ENCODE assay signal across 13 mouse cellular contexts in the genomic region with DNA sequence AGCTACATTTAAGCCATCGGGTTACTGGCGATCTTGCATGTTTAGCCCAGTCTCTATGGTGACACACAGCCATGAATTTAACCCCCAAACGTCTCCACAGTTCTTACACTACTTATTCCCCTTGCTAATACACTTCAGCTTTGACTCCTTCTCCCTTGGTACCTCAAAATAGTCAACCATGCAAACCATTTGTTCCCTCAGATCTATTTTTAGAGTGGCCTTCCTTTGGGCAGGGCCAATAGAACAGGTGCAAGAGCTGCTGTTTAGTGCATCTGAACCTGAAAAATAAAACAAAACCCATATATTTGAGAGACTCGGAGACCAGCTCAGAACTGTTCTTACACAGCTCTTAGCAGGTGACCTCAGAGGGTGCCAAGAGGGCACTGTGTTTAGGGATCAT. TPM values are rescaled to one million over a fixed set of nuclear protein-coding genes. Genes with fewer than 3 reads are reported as not detected.
"Had no signal": no experiment of that assay in that cellular context is flagged by ENCODE, and none has a peak within 500 bp of the region (broad histone marks: within the 10 kb centered on the region; RNA-seq: fewer than 3 reads in every experiment).

No protein-coding gene starts in this region.

- H3K4me1 ChIP-seq: limb, embryonic 15.5 days; liver, embryonic 13.5 days; lung, embryonic 15.5 days; midbrain, embryonic 12.5 days had no signal

- H3K9ac ChIP-seq: limb, embryonic 15.5 days; liver, embryonic 13.5 days; liver, postnatal 0 days; lung, embryonic 15.5 days; midbrain, embryonic 12.5 days had no signal

- H3K27me3 ChIP-seq: limb, embryonic 15.5 days; liver, embryonic 13.5 days; lung, embryonic 15.5 days; midbrain, embryonic 12.5 days had no signal

- H3K9me3 ChIP-seq: limb, embryonic 15.5 days; liver, embryonic 13.5 days; lung, embryonic 15.5 days; midbrain, embryonic 12.5 days had no signal

- ATAC-seq: liver, postnatal 0 days; midbrain, embryonic 16.5 days had no signal

- H3K4me3 ChIP-seq: layer of hippocampus, adult 2 months; limb, embryonic 15.5 days; liver, embryonic 13.5 days; lung, embryonic 15.5 days; midbrain, embryonic 12.5 days had no signal

- DNase-seq: kidney, postnatal 36 days; liver, embryonic 13.5 days; liver, postnatal 0 days; right cerebral cortex, postnatal 14 days; thymus, postnatal 36 days had no signal

- H3K36me3 ChIP-seq: limb, embryonic 15.5 days; liver, embryonic 13.5 days; lung, embryonic 15.5 days; midbrain, embryonic 12.5 days had no signal

- H3K4me2 ChIP-seq: limb, embryonic 15.5 days; liver, embryonic 13.5 days; lung, embryonic 15.5 days; midbrain, embryonic 12.5 days had no signal

- H3K27ac ChIP-seq: kidney, postnatal 0 days; layer of hippocampus, adult 2 months; limb, embryonic 15.5 days; liver, embryonic 13.5 days; lung, embryonic 15.5 days; midbrain, embryonic 12.5 days had no signal

RNA-seq across cellular contexts. Expression of a gene that starts 20.4 kb away (rescaled TPM):
- total RNA-seq: left cerebral cortex, postnatal 36 days; megakaryocyte-erythroid progenitor cell, adult 5-6 weeks had no signal
